16 mouse cellular contexts compared by ENCODE assay signal in genomic region chr5:34501588-34501987, GRCm38 (mm10).
"Had no signal": no experiment of that assay in that cellular context is flagged by ENCODE, and none has a peak within 500 bp of the region (broad histone marks: within the 10 kb centered on the region; RNA-seq: fewer than 3 reads in every experiment).

No protein-coding gene starts in this region.

- H3K36me3 ChIP-seq: limb, embryonic 10.5 days; midbrain, embryonic 15.5 days; neural tube, embryonic 13.5 days had no signal

- H3K4me1 ChIP-seq: limb, embryonic 10.5 days; midbrain, embryonic 15.5 days; neural tube, embryonic 13.5 days had no signal

- H3K4me3 ChIP-seq: limb, embryonic 10.5 days; megakaryocyte, embryonic 14.5 days; midbrain, embryonic 15.5 days; neural tube, embryonic 13.5 days had no signal

- ATAC-seq: lung, postnatal 0 days; midbrain, embryonic 15.5 days had no signal

- H3K27ac ChIP-seq: kidney, postnatal 0 days; limb, embryonic 10.5 days; liver, embryonic 14.5 days; midbrain, embryonic 15.5 days; neural tube, embryonic 13.5 days had no signal

- DNase-seq: kidney, adult 8-10 months; kidney, postnatal 36 days; lung, adult 2 months; lung, postnatal 36 days; retina, postnatal 1 day; right cerebral cortex, postnatal 4 days; spleen, adult 18-20 months; thymus, adult 18-20 months; thymus, postnatal 14 days had no signal
